Mouse (Mus musculus) kidney, postnatal 14 days (tissue): Measurements from ENCODE around the gene Ywhae.

Source experiments
- DNase-seq: peaks from one replicate; pipeline ENCODE4 v3.0.0; 2022; ENCODE audit warnings: mixed read lengths

Ywhae gene

DNA sequence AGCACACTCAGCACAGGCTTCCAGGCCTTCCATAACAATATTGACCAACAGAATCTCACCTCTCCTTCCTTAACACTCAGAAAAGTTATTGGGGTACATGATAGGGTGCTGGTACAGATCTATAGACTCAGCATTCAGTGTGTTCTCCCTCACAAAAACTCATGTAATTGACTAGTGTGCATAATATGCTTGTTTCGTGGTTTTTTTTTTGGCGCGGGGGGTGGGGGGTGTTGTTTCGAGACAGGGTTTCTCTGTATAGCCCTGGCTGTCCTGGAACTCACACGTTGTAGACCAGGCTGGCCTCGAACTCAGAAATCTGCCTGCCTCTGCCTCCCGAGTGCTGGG, 5.8 kb downstream of the Ywhae start:
- DNase-seq: no peak

DNA sequence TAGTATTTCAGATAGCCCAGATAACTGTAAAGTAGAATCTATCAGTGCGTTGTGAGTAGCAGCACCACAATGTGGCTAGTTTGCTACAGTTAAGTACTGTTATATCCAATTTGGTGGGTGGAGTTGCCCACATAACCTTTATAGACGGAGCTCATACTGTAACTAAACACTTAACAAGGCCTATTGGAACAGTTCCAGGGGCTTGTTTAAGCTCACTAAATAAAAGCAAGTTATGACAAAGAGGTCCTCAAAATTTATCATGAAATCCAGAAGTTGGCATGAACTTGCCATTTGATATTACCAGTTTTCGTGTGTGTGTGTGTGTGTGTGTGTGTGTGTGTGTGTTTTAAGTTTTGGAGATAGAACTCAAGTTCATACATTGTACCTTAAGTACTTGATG, 7.5 kb downstream of the Ywhae start:
- DNase-seq: no peak

DNA sequence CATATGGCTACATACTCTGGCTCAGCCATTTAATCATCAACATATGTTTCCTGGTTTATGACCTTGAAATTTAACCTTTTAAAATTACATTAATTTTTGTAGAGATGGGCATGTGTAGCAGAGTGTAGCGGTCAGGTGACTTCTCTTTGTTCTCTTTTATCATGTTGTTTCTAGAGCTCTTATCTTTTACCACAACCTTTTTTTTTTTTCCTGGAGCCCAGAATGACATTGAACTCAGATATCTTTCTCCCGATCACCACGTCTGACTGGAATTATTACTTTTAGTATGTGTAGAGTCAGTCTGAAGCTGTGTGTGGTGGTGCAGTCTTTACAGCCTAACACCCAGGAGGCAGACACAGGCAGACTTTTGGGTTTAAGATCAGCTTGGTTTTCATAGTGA, 8.9 kb downstream of the Ywhae start:
- DNase-seq: no peak

DNA sequence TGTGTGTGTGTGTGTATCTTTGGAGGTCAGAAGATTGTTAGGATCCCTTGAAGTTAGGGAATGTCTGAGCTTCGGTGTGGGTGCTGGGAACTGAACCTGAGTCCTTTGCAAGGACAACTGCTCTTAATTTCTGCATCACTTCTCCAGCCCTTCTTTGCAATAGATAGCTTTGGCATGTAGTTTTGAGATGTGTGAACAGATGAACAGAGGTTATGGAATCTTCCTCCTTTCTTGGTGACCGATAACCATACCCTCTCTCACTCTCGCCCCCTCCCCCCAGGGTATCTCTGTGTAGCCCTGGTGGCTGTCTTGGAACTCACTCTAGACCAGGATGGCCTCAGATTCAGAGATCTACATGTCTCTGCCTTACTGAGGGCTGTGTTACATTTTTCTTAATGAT, 12.1 kb downstream of the Ywhae start:
- DNase-seq: no peak

DNA sequence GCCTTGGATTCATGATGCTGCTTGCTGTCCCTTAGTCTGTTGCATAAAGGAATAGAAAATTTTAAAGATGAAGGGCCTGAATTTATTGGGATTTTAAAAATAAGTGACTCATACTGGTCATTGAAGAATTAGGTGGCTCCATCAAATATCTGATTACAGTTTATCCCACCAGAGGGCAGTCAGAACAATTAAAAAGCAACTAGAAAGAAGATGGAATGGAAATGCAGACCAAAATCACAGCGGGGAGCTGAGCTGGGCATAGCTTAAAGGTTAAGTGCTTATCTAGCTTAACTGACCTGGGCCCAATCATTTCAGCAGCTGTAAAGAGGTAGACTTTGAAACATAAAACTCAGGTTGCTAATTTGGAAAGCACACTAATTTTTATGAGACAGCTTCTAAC, 17.9 kb downstream of the Ywhae start:
- no peak for DNase-seq

DNA sequence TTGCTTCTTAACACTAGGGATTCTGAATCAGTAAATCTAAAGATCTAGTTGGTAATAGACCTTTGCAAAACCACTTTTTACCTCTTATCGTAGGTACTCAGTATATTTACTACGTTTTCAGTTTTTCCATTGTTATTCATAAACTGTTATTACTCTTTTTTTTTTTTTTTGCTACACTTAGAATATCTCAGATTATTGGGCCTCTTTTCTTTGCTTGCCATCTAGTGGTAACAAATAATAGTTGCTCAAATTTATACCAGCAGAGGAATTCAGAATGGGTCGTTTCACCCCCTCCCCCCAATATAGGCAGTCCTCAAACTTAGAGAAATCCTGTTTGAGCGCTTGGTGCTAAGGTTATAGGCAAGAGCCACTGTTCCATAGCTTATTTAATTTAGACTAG, 18.4 kb downstream of the Ywhae start:
- DNase-seq: no peak

DNA sequence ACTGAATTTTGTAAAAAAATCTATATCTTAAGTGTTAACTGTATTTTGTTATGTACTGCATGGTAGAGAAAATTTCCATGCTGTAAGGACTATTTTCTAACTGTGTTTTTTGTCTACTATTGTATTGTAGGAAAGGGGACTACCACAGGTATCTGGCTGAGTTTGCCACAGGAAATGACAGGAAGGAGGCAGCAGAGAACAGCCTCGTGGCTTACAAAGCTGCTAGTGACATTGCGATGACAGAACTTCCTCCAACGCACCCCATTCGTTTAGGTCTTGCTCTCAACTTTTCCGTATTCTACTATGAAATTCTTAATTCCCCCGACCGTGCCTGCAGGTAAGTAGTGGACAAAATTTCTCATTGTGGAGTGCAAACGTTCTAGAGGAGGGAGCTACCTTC, 24.0 kb downstream of the Ywhae start:
- no peak for DNase-seq

DNA sequence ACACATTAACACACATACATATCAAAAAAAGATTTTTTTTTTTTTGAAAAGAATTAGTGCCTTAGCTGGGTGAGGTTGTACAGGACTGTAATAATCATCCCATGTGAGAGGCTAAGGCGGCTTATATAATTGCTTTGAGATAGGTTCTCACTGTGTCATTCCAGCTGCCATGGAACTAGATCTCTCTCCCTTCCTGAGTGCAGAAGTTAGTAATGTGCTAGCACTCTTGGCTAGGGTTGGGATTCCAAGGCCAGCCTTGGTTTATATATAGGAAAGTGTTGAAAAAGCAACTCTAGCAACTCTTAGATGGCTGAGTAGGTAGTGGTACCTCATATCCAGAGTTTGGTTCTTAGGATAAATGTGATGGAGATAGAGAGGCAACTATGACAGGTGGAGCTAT, 25.9 kb downstream of the Ywhae start:
- no peak for DNase-seq

DNA sequence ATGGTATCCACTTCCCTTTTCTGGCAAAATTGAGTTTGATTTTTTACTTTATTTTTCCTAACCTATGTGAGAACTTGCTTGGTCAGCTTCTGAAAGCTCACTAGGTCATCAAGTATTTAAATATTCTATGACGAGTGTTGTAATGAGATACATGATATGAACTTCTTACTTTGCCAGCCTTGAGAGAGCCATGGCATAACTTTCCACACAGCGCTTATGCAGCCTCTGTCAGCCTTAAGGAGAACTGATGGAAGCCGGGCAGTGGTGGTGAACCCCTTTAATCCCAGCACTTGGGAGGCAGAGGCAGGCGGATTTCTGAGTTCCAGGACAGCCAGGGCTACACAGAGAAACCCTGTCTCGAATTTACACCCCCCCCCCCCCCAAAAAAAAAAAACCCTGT, 28.1 kb downstream of the Ywhae start:
- no peak for DNase-seq

DNA sequence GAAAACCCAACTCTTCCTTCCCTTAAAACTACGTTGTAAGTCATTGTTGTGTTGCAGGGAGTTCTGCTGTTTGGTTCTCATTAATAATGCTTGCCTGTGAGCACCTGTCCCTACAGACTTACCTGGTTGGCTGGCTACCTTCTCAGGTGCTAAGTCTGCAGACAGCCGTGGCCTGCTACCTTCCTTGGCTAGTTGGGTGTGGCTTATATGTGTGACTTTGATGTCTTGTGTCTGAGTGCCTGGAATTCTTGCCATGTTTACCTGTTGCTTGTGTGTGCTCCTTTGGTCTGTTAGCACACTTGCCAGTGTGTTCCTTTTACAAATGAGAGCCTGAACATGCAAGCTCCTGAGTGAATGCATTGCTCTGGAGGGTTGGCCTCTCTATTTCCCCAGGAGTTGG, 30.0 kb downstream of the Ywhae start:
- no peak for DNase-seq

DNA sequence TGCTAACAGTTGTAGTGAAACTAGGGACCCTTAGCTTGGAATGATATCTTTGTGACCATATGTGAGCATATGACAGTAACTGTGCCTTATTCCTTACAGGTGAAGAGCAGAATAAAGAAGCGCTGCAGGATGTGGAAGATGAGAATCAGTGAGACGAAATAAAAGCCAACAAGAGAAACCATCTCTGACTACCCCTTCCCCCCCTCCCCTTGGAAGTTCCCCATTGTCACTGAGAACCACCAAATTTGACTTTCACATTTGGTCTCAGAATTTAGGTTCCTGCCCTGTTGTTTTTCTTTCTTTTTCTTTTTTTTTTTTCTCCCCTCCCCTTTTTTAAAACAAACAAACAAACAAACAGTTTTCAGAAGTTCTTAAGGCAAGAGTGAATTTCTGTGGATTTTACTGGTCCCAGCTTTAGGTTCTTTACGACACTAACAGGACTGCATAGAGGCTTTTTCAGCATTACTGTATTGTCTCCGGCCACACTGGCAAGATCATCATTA, 31.9 kb downstream of the Ywhae start:
- no peak for DNase-seq

DNA sequence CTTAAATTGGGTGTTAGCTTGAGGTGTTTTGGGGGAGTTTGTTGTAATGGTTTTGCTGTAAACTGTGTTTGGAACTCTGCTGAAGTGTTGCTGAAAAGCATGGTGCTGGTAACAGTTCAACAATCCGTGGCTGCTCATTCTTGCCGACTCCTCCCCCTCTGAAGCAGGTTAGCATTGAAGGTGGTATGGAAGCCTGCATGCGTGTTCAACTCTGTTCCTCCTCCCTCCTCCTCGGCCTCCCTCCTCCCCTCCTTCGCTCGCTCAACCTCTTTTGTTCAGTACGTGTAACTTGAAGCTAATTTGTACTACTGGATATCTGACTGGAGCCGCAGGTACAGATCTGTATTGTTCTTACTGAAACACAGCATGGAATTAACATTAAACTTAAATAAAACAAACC, 32.5 kb downstream of the Ywhae start:
- no peak for DNase-seq

DNA sequence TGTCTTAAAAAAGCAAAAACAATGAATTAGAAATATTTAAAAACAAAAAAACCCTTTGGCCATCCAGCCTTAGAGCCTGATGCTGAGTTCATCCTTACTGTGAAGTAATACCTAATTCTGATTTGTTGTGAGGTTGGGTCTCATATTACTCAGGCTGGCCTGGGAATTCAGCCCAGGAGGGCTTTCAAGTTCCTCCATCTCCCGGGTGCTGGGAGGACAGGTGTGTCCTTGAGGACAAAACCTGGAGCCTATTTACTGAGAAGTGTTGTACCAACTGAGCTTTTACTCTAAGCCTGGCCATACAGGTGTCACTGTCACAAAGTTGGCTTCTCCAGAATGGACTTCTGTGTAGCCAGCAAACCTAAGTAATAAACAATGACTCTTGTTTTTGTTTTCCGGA, 34.3 kb downstream of the Ywhae start:
- no peak for DNase-seq

DNA sequence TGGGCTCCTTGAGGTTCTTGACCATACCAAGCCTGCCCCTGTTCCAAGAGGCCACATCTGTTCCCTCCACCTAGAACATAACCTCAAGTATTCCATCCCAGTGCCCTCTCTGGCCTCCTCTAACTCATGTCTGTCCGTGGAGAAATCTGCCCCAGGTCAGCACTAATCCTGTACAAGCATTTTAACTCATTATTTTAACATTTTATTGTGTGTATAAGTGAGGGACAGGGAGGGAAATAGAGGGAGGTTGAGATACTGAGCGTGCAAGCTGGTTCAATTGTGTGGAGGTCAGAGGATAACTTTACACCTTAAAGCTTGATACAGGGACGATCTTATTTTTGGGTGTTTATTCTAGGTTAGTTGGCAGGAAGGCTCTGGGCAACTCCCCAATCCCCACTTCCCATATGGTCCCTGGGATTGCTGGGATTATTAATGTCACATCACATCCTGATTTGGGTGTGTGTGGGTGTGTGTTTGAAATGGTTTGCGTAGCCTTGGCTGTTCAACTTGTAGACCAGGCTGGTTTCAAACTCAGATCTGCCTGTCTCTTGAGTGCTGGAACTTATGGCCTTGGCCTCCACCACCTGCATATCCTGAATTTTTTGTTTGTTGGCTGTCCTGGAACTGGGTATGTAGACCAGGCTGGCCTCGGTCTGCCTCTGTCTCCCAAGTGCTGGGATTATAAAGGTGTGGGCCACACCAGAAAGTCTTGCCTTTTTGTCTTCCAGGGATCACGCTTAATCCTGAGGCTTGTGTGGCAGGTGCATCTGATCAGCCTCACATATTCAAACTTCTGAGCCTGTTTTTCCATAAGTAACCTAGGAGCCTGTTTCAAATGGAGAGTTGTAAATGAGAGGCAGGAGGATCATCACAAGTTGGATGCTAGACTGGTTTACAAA, 35.7 kb downstream of the Ywhae start:
- no peak for DNase-seq

DNA sequence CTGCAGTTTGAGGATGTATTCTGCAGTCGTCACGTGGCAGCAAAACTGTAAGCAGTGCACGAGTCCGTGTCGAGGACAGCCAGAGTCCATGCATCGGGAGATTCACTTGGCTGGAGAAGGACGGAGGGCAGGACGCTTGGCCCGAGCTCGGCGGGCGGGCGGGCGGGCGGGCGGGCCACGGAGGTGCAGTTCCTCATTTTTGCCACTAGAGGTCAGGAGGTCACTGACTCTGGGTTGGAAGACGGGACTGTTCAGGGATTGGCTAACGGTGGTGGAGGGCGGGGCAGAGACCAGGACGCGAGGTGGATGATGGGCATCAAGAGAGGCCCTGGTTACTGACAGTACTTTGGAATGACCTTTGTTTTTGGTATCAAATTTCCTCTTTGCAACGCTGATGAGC, 36.5 kb downstream of the Ywhae start:
- DNase-seq: peak; percentile 93

DNA sequence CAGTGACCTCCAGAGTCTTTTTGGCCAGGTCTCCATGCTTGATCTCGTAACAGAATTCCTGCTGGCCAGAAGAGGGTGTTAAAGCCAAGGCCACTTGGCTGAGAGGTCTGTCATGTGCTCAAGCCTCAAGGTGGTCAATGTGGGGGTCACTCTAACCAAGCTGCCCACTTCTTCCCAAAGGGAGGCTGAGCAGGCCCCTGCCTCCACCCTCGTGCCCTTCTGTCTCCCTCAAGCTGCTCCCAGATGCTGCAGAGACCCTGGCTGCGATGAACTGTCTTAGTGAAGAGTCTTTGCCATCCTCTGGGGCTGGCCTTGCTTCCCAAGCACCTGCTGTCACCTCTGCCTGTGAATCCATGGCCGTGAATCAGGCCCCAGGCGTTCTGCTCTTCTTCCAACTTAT, 39.9 kb downstream of the Ywhae start:
- DNase-seq: no peak

DNA sequence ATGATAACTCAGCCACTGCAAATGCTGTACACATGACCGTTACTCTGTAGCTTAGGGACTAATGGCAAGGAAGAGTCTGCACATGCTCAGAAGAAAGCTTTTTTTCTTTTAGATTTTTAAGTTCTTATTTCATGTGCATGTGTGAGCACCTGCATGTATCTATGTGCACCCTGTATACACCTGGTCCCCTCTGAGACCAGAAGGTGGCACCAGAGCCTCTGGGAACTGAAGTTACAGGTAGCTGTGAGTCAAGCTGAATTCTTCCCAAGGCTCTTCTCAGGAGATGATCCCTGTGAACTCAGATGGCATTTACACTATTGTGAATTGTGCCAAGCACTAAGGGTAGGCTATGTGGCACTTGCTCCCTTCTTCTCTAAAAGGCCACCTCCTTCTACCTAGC, 43.2 kb downstream of the Ywhae start:
- no peak for DNase-seq

DNA sequence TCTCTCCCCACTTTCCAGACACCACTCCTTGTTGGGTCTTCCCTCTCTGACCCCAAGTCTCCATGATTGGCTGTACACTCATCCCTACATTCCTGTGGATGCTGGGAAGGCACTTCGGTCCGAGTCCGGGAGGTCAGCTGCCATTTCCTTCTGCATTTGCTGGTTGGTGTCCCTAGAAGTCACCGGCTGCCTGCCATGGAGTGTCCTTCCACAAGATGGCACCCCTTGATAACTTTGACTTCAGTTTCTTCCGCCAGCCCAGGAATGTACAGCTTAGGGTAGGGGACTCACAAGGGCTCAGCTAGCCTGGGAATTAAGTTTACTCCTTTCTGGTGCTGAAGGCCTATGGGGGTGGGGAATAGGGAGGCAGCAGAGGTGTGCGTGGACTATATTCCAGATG, 49.2 kb downstream of the Ywhae start:
- DNase-seq: peak; percentile 88

DNA sequence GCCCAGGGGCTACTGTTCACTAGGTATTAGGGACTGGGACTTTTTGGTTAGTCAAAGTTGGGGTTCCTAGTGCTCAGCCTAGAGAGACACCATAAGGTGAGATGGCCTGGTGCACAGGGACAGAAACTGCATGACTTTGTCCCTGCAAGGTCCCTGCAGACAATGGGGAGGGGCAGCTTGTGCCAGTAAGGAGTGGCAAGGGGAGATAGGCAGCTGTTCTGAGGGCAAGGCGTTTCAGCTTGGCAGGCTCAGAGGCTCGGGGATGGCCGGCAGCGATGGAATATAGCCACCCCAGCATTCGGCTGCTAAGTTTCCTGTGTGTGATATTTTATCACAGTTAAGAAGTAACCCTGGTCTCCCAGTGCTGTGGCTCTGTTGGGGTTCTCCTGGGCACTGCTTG, 51.1 kb downstream of the Ywhae start:
- no peak for DNase-seq

DNA sequence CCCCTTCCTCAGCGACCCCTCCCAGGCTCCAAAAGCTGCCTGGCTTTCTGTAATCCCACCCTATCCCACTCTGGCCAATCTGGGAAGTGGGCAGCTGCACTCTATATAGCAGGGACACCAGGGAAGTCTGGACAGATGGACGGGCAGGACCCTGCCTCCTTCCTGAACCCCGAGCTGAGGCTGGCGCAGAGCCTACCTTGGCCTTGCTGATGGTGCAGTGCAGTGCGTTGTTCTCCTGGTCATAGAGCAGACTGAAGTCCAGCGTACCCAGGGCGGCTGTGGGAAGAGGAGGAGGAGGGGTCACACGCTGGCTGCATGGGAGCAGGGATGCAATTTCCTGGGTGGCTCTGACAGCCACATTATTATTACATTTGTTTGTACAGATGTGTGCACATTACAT, 53.2 kb downstream of the Ywhae start:
- peak; percentile 40 for DNase-seq

DNA sequence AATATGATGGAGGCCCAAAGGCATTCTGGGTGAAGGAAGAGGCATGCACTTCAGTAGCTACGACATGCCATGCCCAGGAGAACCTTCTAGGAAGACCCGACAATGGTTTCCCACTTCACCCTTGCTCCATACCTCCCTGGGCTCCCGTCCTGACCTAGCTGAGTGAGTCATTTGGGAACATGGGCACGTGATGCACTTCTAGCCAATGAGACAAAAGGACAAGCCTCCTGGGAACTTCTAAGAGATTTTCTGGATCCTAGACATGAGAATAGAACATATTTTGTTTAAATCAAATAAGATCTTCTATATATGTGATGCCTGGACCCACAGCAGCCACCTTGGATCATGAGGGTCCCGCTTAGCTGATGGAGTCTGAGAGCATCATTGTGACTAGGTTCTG, 59.9 kb downstream of the Ywhae start:
- DNase-seq: no peak

DNA sequence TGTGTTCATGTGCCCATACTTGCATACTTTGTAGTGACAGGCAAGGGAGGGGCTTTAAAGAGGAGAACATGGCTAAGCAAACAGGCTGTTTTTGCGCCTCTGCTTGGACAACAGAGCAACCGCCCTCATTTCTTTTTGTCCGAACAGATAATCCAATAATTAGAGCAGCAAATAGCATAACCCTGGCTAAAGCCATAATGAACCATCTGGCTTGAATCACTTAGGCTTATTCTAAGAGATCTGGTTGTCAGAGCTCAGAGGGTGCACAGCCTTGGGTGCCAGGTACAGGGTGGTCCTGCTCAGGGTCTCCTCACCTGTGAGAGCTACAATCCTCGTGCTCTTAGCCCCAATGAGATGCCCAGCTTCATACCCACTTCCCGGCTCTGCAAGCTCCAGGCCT, 60.7 kb downstream of the Ywhae start:
- DNase-seq: no peak

DNA sequence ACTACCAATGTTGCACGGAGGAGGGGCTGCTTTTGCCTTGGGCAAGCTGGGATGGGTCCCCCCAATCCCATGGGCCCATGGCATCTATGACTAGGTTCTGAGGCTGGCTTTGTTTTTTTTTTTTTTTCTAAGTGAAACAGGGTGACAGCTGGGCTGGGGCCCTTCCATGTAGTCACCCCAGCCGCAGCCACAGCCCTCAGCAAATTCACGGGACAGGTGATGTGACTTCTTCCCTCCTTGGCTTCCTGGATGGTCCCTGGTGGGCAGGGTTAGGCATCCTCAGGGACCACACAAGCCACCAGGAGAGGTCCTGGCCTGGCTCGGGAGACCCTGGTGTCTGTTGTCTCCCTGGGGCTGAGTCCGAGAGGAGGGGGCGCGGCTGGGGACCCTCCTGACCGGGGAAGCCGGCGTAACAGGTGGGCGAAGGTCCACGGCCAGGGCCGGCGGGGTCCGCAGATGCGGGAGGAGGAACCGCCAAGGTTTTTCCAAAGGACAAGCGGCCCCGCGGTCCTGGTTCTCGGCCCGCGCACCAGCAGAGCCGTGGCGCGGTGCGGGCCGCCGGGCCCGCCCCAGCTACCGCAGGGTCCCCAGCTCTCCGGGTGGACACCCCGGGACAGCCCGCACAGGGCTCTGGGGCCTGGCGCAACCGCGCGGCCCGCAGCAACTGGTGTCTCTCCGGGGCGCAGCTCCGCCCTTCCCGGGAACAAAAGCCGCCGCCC, 62.1 kb downstream of the Ywhae start:
- DNase-seq: peak; percentile 29

DNA sequence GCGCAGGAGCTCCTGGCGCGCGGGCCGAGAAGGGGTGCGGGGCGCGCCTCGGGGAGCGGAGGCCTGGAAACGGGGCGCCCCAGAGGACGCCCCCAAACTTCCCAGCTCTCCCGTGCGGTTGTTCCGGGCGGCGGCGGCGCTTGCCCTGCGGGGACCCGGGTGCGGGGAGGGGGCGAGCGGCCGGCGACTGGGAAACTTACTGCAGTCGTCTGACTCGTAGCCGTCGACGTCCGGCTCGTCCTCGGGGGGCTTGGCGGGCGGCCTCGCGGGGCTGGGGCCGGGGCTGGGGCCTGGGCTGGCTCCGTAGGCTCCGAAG, 62.6 kb downstream of the Ywhae start:
- DNase-seq: no peak

DNA sequence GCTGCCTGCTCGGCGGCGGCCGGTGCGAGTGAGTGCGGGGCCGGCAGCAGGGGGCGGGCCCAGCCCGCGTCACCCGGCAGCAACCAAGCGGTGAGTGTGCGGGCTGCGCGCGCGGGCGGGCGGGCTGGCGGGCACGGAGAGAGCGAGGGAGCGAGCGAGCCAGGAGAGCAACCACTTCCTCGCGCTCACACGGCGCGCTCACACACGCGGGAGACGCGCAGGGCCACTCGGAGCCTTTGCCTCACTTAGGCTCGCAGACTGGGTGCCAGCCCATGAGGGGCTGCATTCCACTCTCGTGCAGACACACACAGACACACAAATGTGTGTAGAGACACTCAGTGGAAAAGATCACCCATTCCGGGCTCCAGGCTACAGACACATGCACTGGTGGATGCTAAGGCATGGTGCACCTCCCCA, 63.4 kb downstream of the Ywhae start, which contains the start of gene Doc2b:
Doc2b (minus strand) TSS at position 21 of the 417 bp plus-strand sequence.
- peak; percentile 43 for DNase-seq
